Mouse (Mus musculus) neural tube, embryonic 15.5 days (tissue): Measurements from ENCODE around the gene Utp20. TPM values are rescaled to one million over a fixed set of nuclear protein-coding genes. Genes with fewer than 3 reads are reported as not detected.
A peak's percentile ranks its signal among the peaks of the same experiment; 100 is the strongest.

Experiments
- ATAC-seq: fragments of 200-750 bp; cut with Nextera tagmentation; 2 replicates; pipeline ENCODE4 v1.8.0; 2017; ENCODE audit warnings: mild to moderate bottlenecking, moderate TSS enrichment, moderate library complexity; ENCODE audit not compliant: low FRiP score
- H3K27ac ChIP-seq: fragments of 300-500 bp; sonication (generic); replicated peaks from 2 replicates; pipeline ENCODE4 v1.5.1; 2015; ENCODE audit warnings: mild to moderate bottlenecking, inconsistent platforms
- H3K27me3 ChIP-seq: fragments of 300-500 bp; sonication (generic); replicated peaks from 2 replicates; pipeline ENCODE4 v1.6.1; 2015; ENCODE audit warnings: inconsistent platforms
- H3K36me3 ChIP-seq: fragments of 300-500 bp; sonication (generic); 2 replicates; pipeline ENCODE4 v1.6.1; 2015; ENCODE audit warnings: inconsistent platforms
- H3K4me1 ChIP-seq: fragments of 300-500 bp; sonication (generic); 2 replicates; pipeline ENCODE4 v1.6.1; 2015; ENCODE audit warnings: inconsistent platforms
- H3K4me2 ChIP-seq: fragments of 300-500 bp; sonication (generic); 2 replicates; pipeline ENCODE4 v1.6.1; 2015; ENCODE audit warnings: inconsistent platforms, mild to moderate bottlenecking, moderate library complexity
- H3K4me3 ChIP-seq: fragments of 300-500 bp; sonication (generic); replicated peaks from 2 replicates; pipeline ENCODE4 v1.5.1; 2015; ENCODE audit warnings: mild to moderate bottlenecking, inconsistent platforms
- H3K9ac ChIP-seq: fragments of 300-500 bp; sonication (generic); replicated peaks from 2 replicates; pipeline ENCODE4 v1.6.1; 2015; ENCODE audit warnings: mild to moderate bottlenecking, inconsistent platforms
- H3K9me3 ChIP-seq: fragments of 300-500 bp; sonication (generic); replicated peaks from 2 replicates; pipeline ENCODE4 v1.6.1; 2016; ENCODE audit warnings: inconsistent platforms
- WGBS: fragments of 180-500 bp; shearing (Covaris S2); methylation state at CpG from one replicate; pipeline ENCODE4 v1.1.7; 2015; ENCODE audit warnings: mixed read lengths; 5-methylcytosine and 5-hydroxymethylcytosine counted together
- polyA plus RNA-seq: library from polyadenylated mRNA; unstranded; fragments of >200 nt; fragmentation: Nextera tagmentation; extraction: Ambion mirVana; gene quantifications from 2 replicates; pipeline ENCODE4 v1.2.1, GENCODE M21; 2015

The Utp20 gene
- polyA plus RNA-seq, 1 experiment from 2014 or later: 8.2 TPM

GRCm38 (mm10) chr10:88732309-88732622, 94.3 kb downstream of the Utp20 start:
- WGBS: 20% methylated on average over 6 of the region's 6 CpGs
- no peak for ATAC-seq
- H3K9me3 ChIP-seq: no peaks in the 10 kb centered on the region
- peak overlapping the region; percentile 98 for H3K4me3 ChIP-seq
- peak overlapping the region; percentile 93 for H3K9ac ChIP-seq
- H3K36me3 ChIP-seq: peaks cover 12% of the 10 kb centered on the region
- H3K4me1 ChIP-seq: peaks cover 19% of the 10 kb centered on the region
- H3K4me2 ChIP-seq: peak overlapping the region; percentile 93
- H3K27ac ChIP-seq: no peak overlapping the region
- no peaks in the 10 kb centered on the region for H3K27me3 ChIP-seq

- peak overlapping the region; percentile 93 for H3K9ac ChIP-seq
- WGBS: 3% methylated on average over 57 of the region's 61 CpGs
- H3K27ac ChIP-seq: peak overlapping the region; percentile 85
- peak overlapping the region; percentile 93 for H3K4me2 ChIP-seq
- peaks cover 19% of the 10 kb centered on the region for H3K4me1 ChIP-seq
- peak overlapping the region; percentile 98 for H3K4me3 ChIP-seq
- ATAC-seq: peak; percentile 54
- peaks cover 7% of the 10 kb centered on the region for H3K36me3 ChIP-seq
- no peaks in the 10 kb centered on the region for H3K9me3 ChIP-seq
- H3K27me3 ChIP-seq: no peaks in the 10 kb centered on the region
Observed at GRCm38 (mm10) chr10:88731496-88732308, 94.9 kb downstream of the Utp20 start.

GRCm38 (mm10) chr10:88730571-88731495, 95.8 kb downstream of the Utp20 start, which contains the start of gene Arl1:
Gene Arl1, plus strand, starts transcription at chr10:88730858.
- peak within 1 kb of the TSS; percentile 93 for H3K4me2 ChIP-seq
- peak; percentile 96 for ATAC-seq

DNA sequence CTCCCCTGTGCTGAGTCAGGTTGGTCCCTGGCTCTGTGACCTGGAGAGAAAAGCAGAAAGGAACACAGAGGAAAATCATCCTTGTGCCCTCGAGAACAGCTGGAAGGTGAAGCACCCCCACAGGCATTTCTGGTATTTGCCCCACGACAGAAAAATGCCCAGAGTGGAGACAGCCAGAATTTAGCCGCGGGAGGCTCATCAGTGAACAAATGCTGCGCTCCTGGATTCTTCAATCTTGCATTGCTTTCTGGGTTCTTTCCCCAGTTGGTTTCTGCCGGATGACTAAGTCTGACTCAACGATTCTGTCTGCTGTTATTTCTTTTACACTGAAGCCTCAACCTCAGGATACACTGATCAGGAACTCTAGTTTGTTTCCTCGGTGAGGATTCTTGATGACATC, 98.4 kb downstream of the Utp20 start:
- H3K9ac ChIP-seq: no peak overlapping the region
- no peaks in the 10 kb centered on the region for H3K9me3 ChIP-seq
- H3K4me1 ChIP-seq: peaks cover 18% of the 10 kb centered on the region
- no peak overlapping the region for H3K4me3 ChIP-seq
- 82% methylated on average over 8 of the region's 8 CpGs for WGBS
- no peak overlapping the region for H3K4me2 ChIP-seq
- ATAC-seq: no peak
- H3K36me3 ChIP-seq: no peaks in the 10 kb centered on the region
- no peak overlapping the region for H3K27ac ChIP-seq
- H3K27me3 ChIP-seq: no peaks in the 10 kb centered on the region; the same call in 1 of the 2 replicates

More at GRCm38 (mm10) chr10:88730571-88731495, 95.8 kb downstream of the Utp20 start, which contains the start of gene Arl1:
- no peaks in the 10 kb centered on the region for H3K27me3 ChIP-seq
- H3K9ac ChIP-seq: peak within 1 kb of the TSS; percentile 93
- under 1% methylated on average over 65 of the region's 65 CpGs for WGBS
- H3K36me3 ChIP-seq: no peaks in the 10 kb centered on the region
- H3K27ac ChIP-seq: peak within 1 kb of the TSS; percentile 85
- no peaks in the 10 kb centered on the region for H3K9me3 ChIP-seq
- peaks cover 19% of the 10 kb centered on the region for H3K4me1 ChIP-seq
- peak within 1 kb of the TSS; percentile 98 for H3K4me3 ChIP-seq

DNA sequence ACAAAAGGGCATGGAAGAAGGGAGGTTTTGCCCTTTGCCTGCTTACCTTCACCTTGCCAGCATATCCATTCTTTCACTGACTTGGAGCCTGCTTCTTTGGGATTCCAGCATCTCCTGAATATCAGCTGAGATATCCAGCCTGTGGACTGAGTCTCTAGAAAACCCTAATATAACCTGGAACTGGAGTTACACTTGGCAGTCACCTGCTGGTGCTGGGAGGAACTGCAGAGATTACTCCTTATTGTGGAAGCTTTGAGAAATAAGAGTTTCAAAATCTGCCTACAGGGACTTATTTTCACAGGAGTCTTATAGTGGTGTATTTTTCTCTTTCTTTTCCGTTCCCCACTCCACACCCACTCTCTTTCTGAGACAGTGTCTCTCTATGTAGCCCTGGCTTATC, 99.5 kb downstream of the Utp20 start:
- no peak overlapping the region for H3K4me2 ChIP-seq
- no peak for ATAC-seq
- H3K27ac ChIP-seq: no peak overlapping the region
- H3K9ac ChIP-seq: no peak overlapping the region
- H3K27me3 ChIP-seq: no peaks in the 10 kb centered on the region; the same call in 1 of the 2 replicates
- 52% methylated on average over 1 of the region's 1 CpGs for WGBS
- peaks cover 8% of the 10 kb centered on the region for H3K4me1 ChIP-seq
- H3K4me3 ChIP-seq: no peak overlapping the region
- no peaks in the 10 kb centered on the region for H3K9me3 ChIP-seq
- no peaks in the 10 kb centered on the region for H3K36me3 ChIP-seq

DNA sequence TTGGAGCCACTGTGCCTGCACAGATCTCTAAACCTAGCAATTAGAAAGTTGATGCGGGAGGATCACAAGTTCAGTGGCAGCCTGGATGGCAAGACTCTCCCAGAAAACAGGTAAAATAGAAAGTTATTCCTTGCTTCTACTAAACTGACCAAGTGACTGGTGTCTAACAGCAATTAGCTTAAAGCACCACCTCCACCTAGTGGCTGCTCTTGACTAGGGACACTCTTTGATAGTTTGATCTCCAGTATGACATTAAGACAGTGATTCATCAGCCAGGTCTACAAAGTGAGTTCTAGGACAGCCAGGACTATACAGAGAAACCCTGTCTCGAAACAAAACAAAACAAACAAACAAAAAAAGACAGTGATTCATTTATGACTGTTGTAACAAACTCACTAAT, 101.3 kb downstream of the Utp20 start:
- Histone ChIP-seq H3K4me1 (peaks cover 3% of the 10 kb centered on the region), H3K36me3 (no peaks in the 10 kb centered on the region), H3K9me3 (no peaks in the 10 kb centered on the region), H3K27ac (no peak overlapping the region), H3K4me3 (no peak overlapping the region), H3K9ac (no peak overlapping the region), H3K4me2 (no peak overlapping the region), H3K27me3 (no peaks in the 10 kb centered on the region; the same call in 1 of the 2 replicates)
- no peak for ATAC-seq
- WGBS: 65% methylated on average over 2 of the region's 2 CpGs

DNA sequence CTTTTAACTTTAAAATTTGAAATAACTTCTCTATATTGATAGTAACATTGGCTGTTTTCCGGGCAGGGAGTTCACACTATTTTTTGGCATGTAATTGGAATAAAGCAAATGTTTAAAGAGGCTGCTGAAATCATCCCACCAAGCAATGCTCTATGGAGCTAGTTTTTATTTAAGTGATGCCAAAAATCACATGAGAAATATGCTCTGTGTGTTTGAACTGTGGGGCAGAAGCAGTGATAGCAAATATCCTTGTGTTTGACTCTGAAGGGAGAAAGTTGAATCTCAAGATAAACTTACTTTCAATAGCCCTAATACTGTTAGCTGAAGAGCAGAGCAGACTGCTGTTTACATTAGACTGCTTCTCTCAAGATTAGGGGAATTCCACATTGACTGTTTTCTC, 107.0 kb downstream of the Utp20 start:
- no peak overlapping the region for H3K4me3 ChIP-seq
- H3K4me1 ChIP-seq: no peaks in the 10 kb centered on the region
- no peak overlapping the region for H3K9ac ChIP-seq
- H3K36me3 ChIP-seq: no peaks in the 10 kb centered on the region
- no peak overlapping the region for H3K27ac ChIP-seq
- H3K4me2 ChIP-seq: no peak overlapping the region
- WGBS: 78% methylated on average over 1 of the region's 1 CpGs
- H3K9me3 ChIP-seq: no peaks in the 10 kb centered on the region
- no peaks in the 10 kb centered on the region; the same call in 1 of the 2 replicates for H3K27me3 ChIP-seq
- no peak for ATAC-seq

- WGBS: 42% methylated on average over 2 of the region's 2 CpGs
- H3K4me2 ChIP-seq: no peak overlapping the region
- no peaks in the 10 kb centered on the region for H3K9me3 ChIP-seq
- no peak overlapping the region for H3K4me3 ChIP-seq
- H3K27ac ChIP-seq: no peak overlapping the region
- no peaks in the 10 kb centered on the region for H3K4me1 ChIP-seq
- no peak overlapping the region for H3K9ac ChIP-seq
- H3K27me3 ChIP-seq: no peaks in the 10 kb centered on the region
- no peaks in the 10 kb centered on the region for H3K36me3 ChIP-seq
- ATAC-seq: no peak
Observed at GRCm38 (mm10) chr10:88717756-88718025, 108.9 kb downstream of the Utp20 start.

GRCm38 (mm10) chr10:88716986-88717755, 109.4 kb downstream of the Utp20 start:
- ATAC-seq: no peak
- no peaks in the 10 kb centered on the region for H3K27me3 ChIP-seq
- H3K4me1 ChIP-seq: no peaks in the 10 kb centered on the region
- H3K4me3 ChIP-seq: no peak overlapping the region
- WGBS: 56% methylated on average over 13 of the region's 13 CpGs
- H3K9me3 ChIP-seq: no peaks in the 10 kb centered on the region
- H3K9ac ChIP-seq: no peak overlapping the region
- no peak overlapping the region for H3K27ac ChIP-seq
- no peaks in the 10 kb centered on the region for H3K36me3 ChIP-seq
- no peak overlapping the region for H3K4me2 ChIP-seq

- H3K36me3 ChIP-seq: no peaks in the 10 kb centered on the region
- WGBS: 82% methylated on average over 6 of the region's 6 CpGs
Observed at GRCm38 (mm10) chr10:88715621-88716020, 111.0 kb downstream of the Utp20 start.

GRCm38 (mm10) chr10:88714744-88715143, 111.9 kb downstream of the Utp20 start:
- no peak overlapping the region for H3K27ac ChIP-seq
- 85% methylated on average over 4 of the region's 4 CpGs for WGBS
- no peak for ATAC-seq

More at GRCm38 (mm10) chr10:88715621-88716020, 111.0 kb downstream of the Utp20 start:
- no peak overlapping the region for H3K9ac ChIP-seq
- H3K4me1 ChIP-seq: no peaks in the 10 kb centered on the region
- H3K4me3 ChIP-seq: no peak overlapping the region
- no peaks in the 10 kb centered on the region for H3K27me3 ChIP-seq
- H3K27ac ChIP-seq: no peak overlapping the region
- ATAC-seq: no peak
- no peaks in the 10 kb centered on the region for H3K9me3 ChIP-seq
- no peak overlapping the region for H3K4me2 ChIP-seq

More at GRCm38 (mm10) chr10:88714744-88715143, 111.9 kb downstream of the Utp20 start:
- no peaks in the 10 kb centered on the region for H3K9me3 ChIP-seq
- no peak overlapping the region for H3K4me2 ChIP-seq
- H3K36me3 ChIP-seq: no peaks in the 10 kb centered on the region
- H3K4me3 ChIP-seq: no peak overlapping the region
- no peaks in the 10 kb centered on the region for H3K4me1 ChIP-seq
- no peaks in the 10 kb centered on the region for H3K27me3 ChIP-seq
- H3K9ac ChIP-seq: no peak overlapping the region
